Mouse (Mus musculus) brown adipose tissue, adult 24 weeks (tissue): Measurements from ENCODE around the gene Prg2. TPM values are rescaled to one million over a fixed set of nuclear protein-coding genes. Genes with fewer than 3 reads are reported as not detected.

Experiments used
- H3K27ac ChIP-seq: fragments of 200-500 bp; replicated peaks from 2 replicates; pipeline ENCODE4 v1.5.1; 2012; ENCODE audit warnings: low read depth, mild to moderate bottlenecking, low read length
- H3K4me1 ChIP-seq: fragments of 200-500 bp; 2 replicates; pipeline ENCODE4 v1.6.1; 2012; ENCODE audit warnings: low read length, mixed read lengths; ENCODE audit not compliant: control insufficient read depth, insufficient read depth, insufficient read length
- H3K4me3 ChIP-seq: fragments of 200-500 bp; 2 replicates; pipeline ENCODE4 v1.5.1; 2012; ENCODE audit warnings: low read depth, mild to moderate bottlenecking, low read length, moderate library complexity; ENCODE audit not compliant: insufficient read depth
- polyA plus RNA-seq: library from polyadenylated mRNA; stranded (reverse); fragments of >200 nt; gene quantifications from 2 replicates; pipeline ENCODE4 v1.2.4, GENCODE M21; 2012; ENCODE audit not compliant: missing spikeins, insufficient read depth, insufficient read length

Gene Prg2
- polyA plus RNA-seq, 1 experiment: not detected

DNA sequence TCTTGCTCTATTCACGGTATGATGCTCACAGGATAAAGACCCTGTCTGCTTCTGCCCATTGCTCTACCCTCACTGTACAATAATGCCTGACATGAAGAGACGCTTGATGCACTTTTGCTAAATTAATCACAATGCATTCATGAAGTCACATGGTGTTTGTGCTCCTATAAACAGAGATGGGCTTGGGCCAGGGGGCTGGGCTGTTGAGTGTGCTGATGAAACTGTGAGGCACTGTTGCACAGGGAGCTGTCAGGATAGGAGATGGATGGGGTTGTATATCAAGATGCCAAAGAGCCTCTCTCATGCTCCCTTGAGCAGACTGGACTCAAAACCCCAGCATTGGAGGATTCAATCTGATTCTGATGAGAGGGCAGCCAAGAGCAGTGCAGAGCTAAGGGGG lies 52.9 kb downstream of the Prg2 start:
- Histone ChIP-seq H3K27ac (no peak overlapping the region), H3K4me3 (no peak overlapping the region), H3K4me1 (peaks cover 7% of the 10 kb centered on the region)

Other genes starting within 250 kb of the Prg2 start
- gene Ypel4, start 246.4 kb upstream of the Prg2 start, polyA plus RNA-seq: not detected in 2 replicates
- gene Gm19426, start 236.8 kb upstream of the Prg2 start, polyA plus RNA-seq: not detected in 2 replicates
- gene Serping1, start 205.0 kb upstream of the Prg2 start, polyA plus RNA-seq: 74.6 and 108 TPM in 2 replicates
- gene Ube2l6, start 181.6 kb upstream of the Prg2 start, polyA plus RNA-seq: 4.5 and 15.2 TPM in 2 replicates
- 2.7 and 3.0 TPM in 2 replicates for gene Smtnl1, start 157.8 kb upstream of the Prg2 start, polyA plus RNA-seq
- 125 and 134 TPM in 2 replicates for gene Timm10, start 153.5 kb upstream of the Prg2 start, polyA plus RNA-seq
- gene Slc43a1, start 141.6 kb upstream of the Prg2 start, polyA plus RNA-seq: 2.6 and 3.5 TPM in 2 replicates
- 1.5 TPM in 1 of 2 replicates, not detected in the other for gene Rtn4rl2, start 93.8 kb upstream of the Prg2 start, polyA plus RNA-seq
- gene Slc43a3, start 43.9 kb upstream of the Prg2 start, polyA plus RNA-seq: 18.5 and 18.6 TPM in 2 replicates
- not detected in 2 replicates for gene Prg3, start 7.8 kb downstream of the Prg2 start, polyA plus RNA-seq
- 25.3 and 30.1 TPM in 2 replicates for gene Ssrp1, start 56.8 kb downstream of the Prg2 start, polyA plus RNA-seq
- 2.6 TPM in 1 of 2 replicates, not detected in the other for gene P2rx3, start 57.0 kb downstream of the Prg2 start, polyA plus RNA-seq
- 32.6 and 33.2 TPM in 2 replicates for gene Tnks1bp1, start 67.6 kb downstream of the Prg2 start, polyA plus RNA-seq
- 6.1 and 16.7 TPM in 2 replicates for gene Aplnr, start 155.8 kb downstream of the Prg2 start, polyA plus RNA-seq
- gene Lrrc55, start 216.7 kb downstream of the Prg2 start, polyA plus RNA-seq: 0.38 and 0.79 TPM in 2 replicates